Mouse (Mus musculus) layer of hippocampus, adult 9-11 months (tissue): Measurements from ENCODE around the gene Sowahb.

Experiments used
- DNase-seq: peaks from one replicate; pipeline ENCODE4 v3.0.0; 2022

Gene Sowahb

DNA sequence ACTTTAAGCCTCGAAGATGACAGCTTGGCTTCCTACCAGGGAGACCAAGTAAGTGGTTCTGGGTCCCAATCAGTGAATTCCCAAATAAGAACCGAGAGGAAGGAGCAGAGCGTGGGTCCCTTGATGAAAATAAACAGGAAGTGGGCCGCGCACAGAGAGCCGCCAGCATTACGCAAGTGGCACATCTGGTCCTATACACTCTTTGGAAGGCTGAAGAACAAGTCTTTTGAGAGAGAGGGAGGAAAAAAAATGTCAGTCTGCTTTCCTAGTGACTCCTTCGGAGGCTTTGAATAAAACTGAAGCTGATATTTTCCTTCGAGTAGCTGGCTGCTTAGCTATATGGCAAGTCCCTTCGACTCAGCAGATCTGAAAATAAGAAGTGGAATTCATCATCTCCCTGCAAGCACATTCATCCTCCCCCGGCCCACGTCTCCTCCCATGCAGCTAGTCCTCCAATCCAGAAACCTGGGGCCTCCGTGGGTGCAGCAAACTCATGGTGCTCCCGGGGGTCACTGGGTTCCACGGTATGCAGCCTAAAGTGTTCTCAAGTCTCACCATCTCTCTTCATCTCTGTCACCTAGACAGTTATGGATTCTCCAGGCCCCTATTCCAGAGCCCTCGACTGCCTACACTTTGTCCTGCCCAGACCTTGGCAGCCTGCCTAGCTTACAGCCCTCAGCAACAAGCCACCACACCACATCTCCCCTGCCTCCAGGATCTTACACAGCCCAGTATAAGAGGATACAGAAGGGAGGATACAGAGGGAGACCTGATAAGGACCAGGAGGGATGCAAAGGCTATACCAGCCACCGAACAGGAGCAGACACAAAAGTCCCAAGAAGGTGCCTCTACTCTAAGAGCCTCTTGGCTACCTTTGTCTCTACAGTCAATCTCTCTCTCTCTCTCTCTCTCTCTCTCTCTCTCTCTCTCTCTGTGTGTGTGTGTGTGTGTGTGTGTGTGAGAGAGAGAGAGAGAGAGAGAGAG is 43.8 kb downstream of the Sowahb start:
- peak; percentile 60 for DNase-seq

- DNase-seq: no peak
Observed at GRCm38 (mm10) chr5:93000060-93000459, 44.8 kb downstream of the Sowahb start.

DNA sequence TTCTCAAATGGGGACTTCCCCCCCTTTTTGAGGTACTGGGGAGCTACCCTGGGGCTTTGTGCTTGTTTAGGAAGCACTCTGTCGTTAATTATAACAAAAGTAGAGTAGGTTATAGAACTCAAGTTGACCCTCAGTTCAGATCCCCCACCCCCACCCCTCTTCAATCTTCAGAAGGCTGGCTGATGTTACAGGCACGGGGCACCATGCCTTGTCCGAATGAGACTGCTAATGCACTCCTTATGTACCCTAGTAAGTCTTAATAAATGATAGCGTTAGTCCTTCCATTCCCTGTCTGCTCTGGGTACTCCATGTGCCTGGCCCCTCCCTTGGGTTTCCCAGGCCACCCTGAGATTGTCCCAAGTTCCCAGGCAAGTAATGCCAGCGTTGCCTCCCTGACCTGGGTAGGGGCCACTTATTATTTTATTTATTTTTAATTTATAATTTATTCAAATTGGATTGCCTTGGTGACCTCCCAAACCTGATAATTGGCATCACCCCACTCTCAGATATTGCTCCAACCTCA is 46.3 kb downstream of the Sowahb start:
- DNase-seq: no peak

DNA sequence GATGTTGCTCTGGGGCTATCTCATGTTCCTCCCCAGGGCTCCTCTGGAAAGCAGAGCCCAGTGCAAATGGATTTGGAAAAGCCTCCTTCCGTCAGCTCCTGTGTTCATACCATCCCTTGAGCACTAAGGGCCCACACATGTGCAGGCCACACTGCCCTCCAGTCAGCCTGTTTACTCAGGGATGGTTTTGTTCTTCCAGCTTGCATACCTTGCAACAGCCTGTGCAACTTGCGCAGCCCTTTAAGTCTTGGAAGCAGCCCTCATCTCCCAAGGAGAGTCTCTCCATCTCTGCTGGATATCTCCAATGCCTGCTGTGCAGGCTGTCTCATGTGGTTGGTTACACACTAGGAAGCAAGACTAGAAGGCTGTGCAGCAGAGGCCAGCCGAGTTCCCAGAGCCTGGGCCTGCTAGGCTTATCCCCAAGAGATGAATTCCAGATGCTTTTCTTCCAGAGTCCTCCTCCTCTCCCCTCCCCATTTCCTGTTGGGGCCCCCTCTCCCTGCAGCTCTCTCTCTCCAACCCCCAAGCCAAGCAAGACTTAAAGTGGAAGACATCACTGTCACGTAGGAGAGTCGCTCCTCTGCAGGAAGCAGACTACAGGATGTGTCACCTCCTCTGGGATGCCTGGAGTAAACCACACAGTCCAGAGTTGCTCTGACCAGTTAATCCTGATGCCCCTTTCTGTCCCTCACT is 47.2 kb downstream of the Sowahb start:
- DNase-seq: no peak

GRCm38 (mm10) chr5:92994861-92995260 is 50.0 kb downstream of the Sowahb start:
- no peak for DNase-seq

- DNase-seq: no peak
Observed at GRCm38 (mm10) chr5:92994309-92994708, 50.5 kb downstream of the Sowahb start.

- no peak for DNase-seq
Observed at GRCm38 (mm10) chr5:92992106-92992505, 52.7 kb downstream of the Sowahb start.
